In genomic region chr12:75389308-75390135, GRCm38 (mm10) we compare ENCODE assay signal across 8 mouse cellular contexts. TPM values are rescaled to one million over a fixed set of nuclear protein-coding genes. Genes with fewer than 3 reads are reported as not detected.
DNase-seq lines count a peak whose midpoint lies in the region; ATAC-seq and TF ChIP-seq lines count a peak whose summit lies in the region.

No protein-coding gene starts in this region.

- ATAC-seq in forebrain, postnatal 0 days = peak; percentile 70

- H3K4me2 ChIP-seq in forebrain, postnatal 0 days (ENCODE audit: low read depth) = peak overlapping the region; percentile 35

- WGBS in heart, embryonic 10.5 days = 42% methylated on average over 20 of the region's 20 CpGs
- 39% methylated on average over 20 of the region's 20 CpGs for WGBS in forebrain, postnatal 0 days
- WGBS in midbrain, embryonic 10.5 days = 52% methylated on average over 20 of the region's 20 CpGs

- peak; percentile 82 for TF ChIP-seq CTCF in forebrain, postnatal 0 days (IDR thresholded peaks at IDR 0.05; ENCODE audit: low read depth)

- no peaks in the 10 kb centered on the region for H3K4me1 ChIP-seq in heart, embryonic 10.5 days
- no peaks in the 10 kb centered on the region for H3K4me1 ChIP-seq in forebrain, postnatal 0 days (ENCODE audit: insufficient read depth)
- no peaks in the 10 kb centered on the region for H3K4me1 ChIP-seq in midbrain, embryonic 10.5 days

- DNase-seq in heart, adult 11 months = peak; percentile 87
- DNase-seq in heart, embryonic 10.5 days (ENCODE audit: low spot score) = no peak
- peak; percentile 18 for DNase-seq in CD4-positive helper T cell, adult 2 months (ENCODE audit: low read depth, low spot score)
- peak; percentile 16 for DNase-seq in c-Kit-positive CD71-positive TER-119-positive erythroid progenitor cells, embryonic 14.5 days (ENCODE audit: low spot score)
- peak; percentile 86 for DNase-seq in forebrain, postnatal 0 days
- peak; percentile 40 to 67 for DNase-seq in layer of hippocampus, adult 8-10 months (ENCODE audit: low spot score in 2 of 2)
- peak; percentile 50 for DNase-seq in midbrain, embryonic 10.5 days (ENCODE audit: low spot score)
- DNase-seq in thymus, postnatal 14 days = peak; percentile 32

- H3K9ac ChIP-seq in forebrain, postnatal 0 days = no peak overlapping the region

- no peak overlapping the region for H3K4me3 ChIP-seq in heart, embryonic 10.5 days
- H3K4me3 ChIP-seq in forebrain, postnatal 0 days (ENCODE audit: low read depth, low read length) = peak overlapping the region; percentile 17; the same call in 1 of the 2 replicates
- no peak overlapping the region for H3K4me3 ChIP-seq in midbrain, embryonic 10.5 days

- no peak overlapping the region for H3K27ac ChIP-seq in heart, embryonic 10.5 days
- H3K27ac ChIP-seq in forebrain, postnatal 0 days (ENCODE audit: low read depth, low read length) = no peak overlapping the region
- no peak overlapping the region for H3K27ac ChIP-seq in midbrain, embryonic 10.5 days (replicated peaks)

- H3K9me3 ChIP-seq in heart, embryonic 10.5 days = no peaks in the 10 kb centered on the region
- H3K9me3 ChIP-seq in forebrain, postnatal 0 days (ENCODE audit: low read length) = no peaks in the 10 kb centered on the region
- H3K9me3 ChIP-seq in midbrain, embryonic 10.5 days (replicated peaks) = no peaks in the 10 kb centered on the region

- peaks cover 4% of the 10 kb centered on the region for H3K27me3 ChIP-seq in heart, embryonic 10.5 days (ENCODE audit: insufficient read depth, poor library complexity, severe bottlenecking)
- no peaks in the 10 kb centered on the region for H3K27me3 ChIP-seq in forebrain, postnatal 0 days (ENCODE audit: insufficient read depth, low read length)
- no peaks in the 10 kb centered on the region for H3K27me3 ChIP-seq in midbrain, embryonic 10.5 days (ENCODE audit: low read depth, poor library complexity, severe bottlenecking)

- H3K36me3 ChIP-seq in heart, embryonic 10.5 days = no peaks in the 10 kb centered on the region
- H3K36me3 ChIP-seq in forebrain, postnatal 0 days (ENCODE audit: insufficient read depth) = no peaks in the 10 kb centered on the region
- H3K36me3 ChIP-seq in midbrain, embryonic 10.5 days = no peaks in the 10 kb centered on the region

RNA-seq across cellular contexts. Expression of gene Gphb5, which starts 27.1 kb away (rescaled TPM):
- polyA plus RNA-seq in heart, embryonic 10.5 days (2016; fragmentation: Nextera tagmentation; extraction: Ambion mirVana) = not detected in 2 replicates
- total RNA-seq in forebrain, postnatal 0 days (2014; rRNA removed) = not detected in 2 replicates
- polyA plus RNA-seq in forebrain, postnatal 0 days (2015; fragmentation: Nextera tagmentation; extraction: Ambion mirVana) = not detected in 2 replicates
- not detected for total RNA-seq in layer of hippocampus, adult 8-10 months (2022)
- polyA plus RNA-seq in midbrain, embryonic 10.5 days (2016; fragmentation: Nextera tagmentation; extraction: Ambion mirVana) = not detected in 2 replicates
